Mouse (Mus musculus) liver, embryonic 15.5 days (tissue): Measurements from ENCODE around the gene Olfr2. TPM values are rescaled to one million over a fixed set of nuclear protein-coding genes. Genes with fewer than 3 reads are reported as not detected.

Experiments used
- ATAC-seq: fragments of 200-750 bp; cut with Nextera tagmentation; 2 replicates; pipeline ENCODE4 v1.8.0; 2017; ENCODE audit warnings: moderate number of reproducible peaks, mild to moderate bottlenecking, moderate library complexity; ENCODE audit not compliant: insufficient read depth
- H3K27ac ChIP-seq: fragments of 300-500 bp; sonication (generic); replicated peaks from 2 replicates; pipeline ENCODE4 v1.5.1; 2015; ENCODE audit warnings: mild to moderate bottlenecking, inconsistent platforms
- H3K27me3 ChIP-seq: fragments of 300-500 bp; sonication (generic); 2 replicates; pipeline ENCODE4 v1.6.1; 2015; ENCODE audit warnings: mild to moderate bottlenecking, inconsistent platforms
- H3K36me3 ChIP-seq: fragments of 300-500 bp; sonication (generic); replicated peaks from 2 replicates; pipeline ENCODE4 v1.6.1; 2015; ENCODE audit warnings: moderate library complexity, mild to moderate bottlenecking, inconsistent platforms
- H3K4me1 ChIP-seq: fragments of 300-500 bp; sonication (generic); replicated peaks from 2 replicates; pipeline ENCODE4 v1.6.1; 2015; ENCODE audit warnings: inconsistent platforms
- H3K4me2 ChIP-seq: fragments of 300-500 bp; sonication (generic); 2 replicates; pipeline ENCODE4 v1.6.1; 2015; ENCODE audit warnings: moderate library complexity, mild to moderate bottlenecking, inconsistent platforms
- H3K4me3 ChIP-seq: fragments of 300-500 bp; sonication (generic); replicated peaks from 2 replicates; pipeline ENCODE4 v1.5.1; 2015; ENCODE audit warnings: mild to moderate bottlenecking, inconsistent platforms
- H3K9ac ChIP-seq: fragments of 300-500 bp; sonication (generic); 2 replicates; pipeline ENCODE4 v1.6.1; 2015; ENCODE audit warnings: moderate library complexity, mild to moderate bottlenecking, inconsistent platforms
- H3K9me3 ChIP-seq: fragments of 300-500 bp; sonication (generic); replicated peaks from 2 replicates; pipeline ENCODE4 v1.6.1; 2016; ENCODE audit warnings: inconsistent platforms
- WGBS: fragments of 180-500 bp; shearing (Covaris S2); methylation state at CpG from one replicate; pipeline ENCODE4 v1.1.7; 2015; ENCODE audit warnings: mixed read lengths; ENCODE audit not compliant: insufficient replicate concordance; 5-methylcytosine and 5-hydroxymethylcytosine counted together
- polyA plus RNA-seq: library from polyadenylated mRNA; unstranded; fragments of >200 nt; fragmentation: Nextera tagmentation; extraction: Ambion mirVana; gene quantifications from 2 replicates; pipeline ENCODE4 v1.2.1, GENCODE M21; 2015

The Olfr2 gene
- polyA plus RNA-seq, 1 experiment from 2014 or later: not detected

DNA sequence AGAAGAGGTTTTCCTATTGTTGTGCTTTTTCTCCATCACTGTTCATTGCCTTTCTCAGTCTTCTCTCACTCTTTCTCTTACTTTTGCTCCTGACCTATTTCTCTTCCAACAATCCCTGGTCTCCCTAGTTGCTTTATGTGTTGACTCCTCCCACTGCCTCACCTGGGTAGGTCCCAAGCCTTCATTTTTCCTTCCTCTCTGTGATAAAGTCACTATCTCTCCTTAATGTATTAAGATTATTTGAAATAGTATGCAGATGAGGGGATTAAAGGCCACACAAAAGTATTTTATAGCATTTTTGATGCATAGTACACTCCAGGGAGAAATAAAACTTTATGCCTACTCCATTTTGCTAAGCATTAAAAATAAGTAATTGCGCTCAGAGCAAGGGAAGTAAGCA is 42.0 kb downstream of the Olfr2 start, which contains the start of gene Olfr6:
Olfr6 (minus strand) TSS at position 101 of the 400 bp plus-strand sequence.
- H3K36me3 ChIP-seq: no peaks in the 10 kb centered on the region
- H3K4me1 ChIP-seq: no peaks in the 10 kb centered on the region
- no peak within 1 kb of the TSS for H3K4me2 ChIP-seq
- no peak within 1 kb of the TSS for H3K27ac ChIP-seq
- no peaks in the 10 kb centered on the region for H3K9me3 ChIP-seq
- H3K4me3 ChIP-seq: no peak within 1 kb of the TSS
- no peak for ATAC-seq
- H3K9ac ChIP-seq: no peak within 1 kb of the TSS
- 69% methylated on average over 1 of the region's 1 CpGs for WGBS
- H3K27me3 ChIP-seq: no peaks in the 10 kb centered on the region

DNA sequence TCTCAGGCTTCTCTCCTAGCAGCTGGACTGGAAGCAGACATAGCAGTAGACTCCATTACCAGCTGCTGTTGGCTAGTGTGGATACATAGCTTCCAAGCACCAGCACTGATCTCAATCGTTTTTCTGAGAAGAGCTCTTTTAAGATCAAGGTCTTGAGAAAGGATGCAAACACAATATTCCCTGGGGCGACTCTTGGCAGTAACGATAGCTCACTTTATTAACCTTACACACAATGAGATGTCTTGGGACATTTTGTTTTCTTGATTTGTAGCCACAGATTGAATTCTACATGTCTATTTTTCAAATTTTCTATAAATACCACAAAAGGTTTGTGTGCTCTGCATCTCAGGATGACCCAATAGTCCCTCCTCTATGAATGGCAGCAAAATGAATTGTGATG is 57.7 kb downstream of the Olfr2 start, which contains the start of gene Olfr710:
Olfr710 (minus strand) TSS at position 101 of the 400 bp plus-strand sequence.
- H3K27ac ChIP-seq: no peak within 1 kb of the TSS
- WGBS: 46% methylated on average over 3 of the region's 3 CpGs
- H3K4me2 ChIP-seq: no peak within 1 kb of the TSS
- no peak within 1 kb of the TSS for H3K9ac ChIP-seq
- H3K9me3 ChIP-seq: no peaks in the 10 kb centered on the region
- no peaks in the 10 kb centered on the region for H3K27me3 ChIP-seq
- H3K36me3 ChIP-seq: no peaks in the 10 kb centered on the region
- ATAC-seq: no peak
- H3K4me1 ChIP-seq: no peaks in the 10 kb centered on the region
- H3K4me3 ChIP-seq: no peak within 1 kb of the TSS

Other genes starting within 250 kb of the Olfr2 start
- not detected in 2 replicates for gene Olfr699, start 212.9 kb downstream of the Olfr2 start, polyA plus RNA-seq
- gene Olfr700, start 197.2 kb downstream of the Olfr2 start, polyA plus RNA-seq: not detected in 2 replicates
- gene Olfr701, start 191.9 kb downstream of the Olfr2 start, polyA plus RNA-seq: not detected in 2 replicates
- not detected in 2 replicates for gene Olfr702, start 172.2 kb downstream of the Olfr2 start, polyA plus RNA-seq
- gene Olfr703, start 162.7 kb downstream of the Olfr2 start, polyA plus RNA-seq: not detected in 2 replicates
- gene Olfr704, start 142.9 kb downstream of the Olfr2 start, polyA plus RNA-seq: not detected in 2 replicates
- not detected in 2 replicates for gene Olfr705, start 129.2 kb downstream of the Olfr2 start, polyA plus RNA-seq
- not detected in 2 replicates for gene Olfr706, start 117.9 kb downstream of the Olfr2 start, polyA plus RNA-seq
- not detected in 2 replicates for gene Olfr707, start 104.8 kb downstream of the Olfr2 start, polyA plus RNA-seq
- not detected in 2 replicates for gene Olfr1532-ps1, start 98.1 kb downstream of the Olfr2 start, polyA plus RNA-seq
- not detected in 2 replicates for gene Olfr709-ps1, start 73.9 kb downstream of the Olfr2 start, polyA plus RNA-seq
- gene Olfr710, start 57.8 kb downstream of the Olfr2 start, polyA plus RNA-seq: not detected in 2 replicates
- not detected in 2 replicates for gene Olfr6, start 42.1 kb downstream of the Olfr2 start, polyA plus RNA-seq
- not detected in 2 replicates for gene Olfr711, start 30.6 kb downstream of the Olfr2 start, polyA plus RNA-seq
- gene Olfr713, start 25.1 kb upstream of the Olfr2 start, polyA plus RNA-seq: not detected in 2 replicates
- not detected in 2 replicates for gene Olfr714, start 64.9 kb upstream of the Olfr2 start, polyA plus RNA-seq
- gene Olfr17, start 87.1 kb upstream of the Olfr2 start, polyA plus RNA-seq: not detected in 2 replicates
- gene Olfr715b, start 104.3 kb upstream of the Olfr2 start, polyA plus RNA-seq: not detected in 2 replicates
- gene Olfr715, start 125.0 kb upstream of the Olfr2 start, polyA plus RNA-seq: not detected in 2 replicates
- not detected in 2 replicates for gene Olfr716, start 132.3 kb upstream of the Olfr2 start, polyA plus RNA-seq
- not detected in 2 replicates for gene Nlrp14, start 160.9 kb upstream of the Olfr2 start, polyA plus RNA-seq
- not detected in 2 replicates for gene Rbmxl2, start 203.4 kb upstream of the Olfr2 start, polyA plus RNA-seq